Mouse (Mus musculus) sigmoid colon, adult 10 weeks (tissue): ENCODE measurements around the gene Veph1. TPM values are rescaled to one million over a fixed set of nuclear protein-coding genes. Genes with fewer than 3 reads are reported as not detected.

Experiments used
- polyA plus RNA-seq: library from polyadenylated mRNA; stranded (reverse); fragments of 350-450 nt; fragmentation: Illumina TruSeq; extraction: RNeasy Lipid Tissue Mini Kit (QIAGEN cat#74804); gene quantifications from one replicate; pipeline ENCODE4 v1.2.3, GENCODE M21; 2014; ENCODE audit warnings: low read depth, low replicate concordance

Veph1 gene
- polyA plus RNA-seq = not detected

DNA sequence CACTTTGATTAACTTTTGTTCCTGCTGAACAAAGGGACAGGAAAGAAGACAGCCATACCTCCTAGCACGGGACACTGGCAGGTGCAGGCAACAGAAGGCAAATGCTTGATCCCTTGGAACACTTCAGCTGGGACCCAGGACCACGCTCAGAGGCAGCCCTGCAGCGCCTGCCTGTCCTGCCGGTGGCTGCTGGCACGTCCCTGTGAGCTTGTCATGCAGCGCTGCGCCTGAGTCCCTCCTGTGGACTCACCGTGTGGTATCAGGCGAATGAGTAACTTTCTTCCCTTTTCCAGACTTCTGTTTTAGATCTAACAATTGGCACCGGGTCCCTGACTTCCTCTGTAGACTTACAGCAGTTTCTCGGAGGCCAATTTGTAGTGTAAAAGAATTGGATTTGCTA is at the start of gene Veph1:
Gene Veph1 (minus strand): TSS at position 293 of the 400 bp plus-strand sequence.

DNA sequence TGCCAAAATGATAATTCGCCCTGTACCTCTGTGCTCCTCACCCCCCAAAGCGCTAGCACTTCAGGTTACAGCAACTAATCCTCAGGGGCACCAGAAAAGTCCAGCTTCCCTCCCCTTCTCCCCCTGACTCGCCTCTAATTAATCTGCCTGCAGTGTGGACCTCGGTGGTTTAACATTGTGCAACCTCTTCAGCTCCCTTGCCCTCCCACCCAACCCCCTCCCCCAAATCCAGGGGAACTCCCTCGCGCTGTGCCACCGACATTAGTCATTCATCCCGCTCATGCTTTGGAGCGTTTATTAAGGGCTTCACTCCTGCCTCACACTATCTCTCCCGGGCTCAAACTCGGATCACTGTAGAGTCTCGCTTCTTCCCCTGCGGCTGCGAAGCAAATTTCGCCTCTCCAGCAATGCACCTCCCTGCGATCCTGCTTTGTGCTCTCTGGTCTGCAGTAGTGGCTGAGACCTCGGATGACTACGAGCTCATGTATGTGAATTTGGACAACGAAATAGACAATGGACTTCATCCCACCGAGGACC is 76.9 kb downstream of the Veph1 start, which contains the start of gene Ptx3:
Gene Ptx3 (plus strand): TSS at position 256 of the 537 bp plus-strand sequence.

Other genes starting within 250 kb of the Veph1 start
- gene Ptx3, start 76.9 kb downstream of the Veph1 start, polyA plus RNA-seq = 0.38 TPM